Comparison of ENCODE assay signal across 8 mouse cellular contexts in the genomic region with DNA sequence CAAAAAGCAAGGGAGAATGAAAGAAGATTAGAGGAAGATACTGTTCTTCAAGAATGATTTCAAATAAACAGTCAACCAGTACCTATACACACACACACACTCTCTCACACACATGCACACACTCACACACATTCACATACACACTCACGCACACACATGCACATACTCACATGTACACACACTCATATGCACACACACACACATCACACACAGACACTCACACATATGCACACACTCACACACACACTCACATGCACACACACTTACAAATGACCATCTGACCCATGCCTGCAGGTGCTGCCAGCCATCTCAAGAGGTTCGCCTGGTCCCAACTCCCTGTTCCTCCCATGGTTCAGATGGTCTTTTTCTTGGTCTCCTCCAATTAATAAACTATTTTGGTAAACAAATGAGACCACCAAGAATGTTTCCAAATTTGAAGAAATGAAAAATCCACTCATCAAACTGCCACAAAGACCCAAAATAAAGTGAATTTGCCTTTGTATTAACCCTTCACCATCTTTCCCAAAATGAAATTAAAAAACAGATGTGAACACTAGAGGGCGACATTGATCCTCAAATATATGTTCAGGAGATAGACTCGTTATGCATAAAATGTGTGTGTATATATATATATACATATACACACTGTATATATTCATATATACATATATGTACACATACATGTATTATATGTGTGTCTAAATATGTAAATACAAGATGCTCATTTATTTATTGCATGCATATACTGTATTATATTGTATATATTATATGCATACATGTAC.
DNase-seq lines count a peak whose midpoint lies in the region; ATAC-seq and TF ChIP-seq lines count a peak whose summit lies in the region.

No protein-coding gene starts in this region.

- H3K4me2 ChIP-seq in midbrain, embryonic 13.5 days (replicated peaks) = no peak overlapping the region
- no peak overlapping the region for H3K4me2 ChIP-seq in kidney, embryonic 14.5 days (replicated peaks; ENCODE audit: low read depth, low read length)

- no peak overlapping the region for H3K9ac ChIP-seq in midbrain, embryonic 13.5 days (replicated peaks)
- no peak overlapping the region for H3K9ac ChIP-seq in kidney, embryonic 14.5 days (ENCODE audit: low read depth, low read length)

- 53% methylated on average over 4 of the region's 4 CpGs for WGBS in midbrain, embryonic 13.5 days
- 49% methylated on average over 4 of the region's 4 CpGs for WGBS in kidney, embryonic 14.5 days

- intact Hi-C loops in left cerebral cortex, adult 2 months (cut with DNase I) = loop anchor here (2.0 to 10.0 kb wide), 2 partner anchors 327 to 519 kb away; no protein-coding TSS in a partner anchor
- intact Hi-C loops in left cerebral cortex, postnatal 36 days (cut with DNase I) = loop anchor here (5.0 kb wide), 2 partner anchors 266 to 326 kb away; no protein-coding TSS in a partner anchor
- intact Hi-C loops in gastrocnemius, postnatal 14 days (cut with DNase I; ENCODE audit: low total_unique reads) = loop anchor here (10.0 kb wide), 1 partner anchor 329 kb away; no protein-coding TSS in a partner anchor

- H3K27ac ChIP-seq in left cerebral cortex, adult 2 months = no peak overlapping the region
- H3K27ac ChIP-seq in midbrain, embryonic 13.5 days = no peak overlapping the region
- H3K27ac ChIP-seq in kidney, embryonic 14.5 days (ENCODE audit: low read depth, low read length) = no peak overlapping the region

- DNase-seq in left cerebral cortex, adult 2 months (ENCODE audit: extremely low spot score in 1 of 2, low spot score in 2 of 2) = no peak
- no peak for DNase-seq in left cerebral cortex, postnatal 36 days (ENCODE audit: low spot score in 2 of 2)
- no peak for DNase-seq in G1E (ENCODE audit: low spot score)
- DNase-seq in embryo, embryonic 11 days = peak; percentile 68
- DNase-seq in gastrocnemius, postnatal 14 days = no peak
- no peak for DNase-seq in left cerebral cortex, adult 8-10 months (ENCODE audit: low spot score in 2 of 2)

- peaks cover 8% of the 10 kb centered on the region for H3K27me3 ChIP-seq in G1E (ENCODE audit: insufficient read depth, low read length)
- no peaks in the 10 kb centered on the region for H3K27me3 ChIP-seq in midbrain, embryonic 13.5 days
- no peaks in the 10 kb centered on the region for H3K27me3 ChIP-seq in kidney, embryonic 14.5 days (ENCODE audit: control insufficient read depth, insufficient read depth, low read length)

- H3K36me3 ChIP-seq in G1E (replicated peaks) = no peaks in the 10 kb centered on the region
- no peaks in the 10 kb centered on the region for H3K36me3 ChIP-seq in midbrain, embryonic 13.5 days
- no peaks in the 10 kb centered on the region for H3K36me3 ChIP-seq in kidney, embryonic 14.5 days (ENCODE audit: control insufficient read depth, insufficient read depth, low read length)

- peak; percentile 49; the same call in 1 of the 2 replicates for ATAC-seq in G1E (ENCODE audit: extremely low read depth, insufficient number of reproducible peaks, low FRiP score, poor library complexity, severe bottlenecking)
- ATAC-seq in midbrain, embryonic 13.5 days = peak; percentile 84
- no peak for ATAC-seq in kidney, embryonic 14.5 days (ENCODE audit: low FRiP score, low TSS enrichment)

- TF ChIP-seq CTCF in left cerebral cortex, adult 2 months (IDR thresholded peaks at IDR 0.05) = peak; percentile 67
- no peak for TF ChIP-seq CTCF in G1E (IDR thresholded peaks at IDR 0.05; ENCODE audit: low read depth, low read length)

- H3K9me3 ChIP-seq in G1E (replicated peaks) = no peaks in the 10 kb centered on the region
- no peaks in the 10 kb centered on the region for H3K9me3 ChIP-seq in midbrain, embryonic 13.5 days
- H3K9me3 ChIP-seq in kidney, embryonic 14.5 days (ENCODE audit: control insufficient read depth, low read length) = no peaks in the 10 kb centered on the region

- no peaks in the 10 kb centered on the region for H3K4me1 ChIP-seq in G1E (ENCODE audit: insufficient read depth, low read depth, low read length)
- no peaks in the 10 kb centered on the region for H3K4me1 ChIP-seq in midbrain, embryonic 13.5 days (replicated peaks)
- H3K4me1 ChIP-seq in kidney, embryonic 14.5 days (ENCODE audit: control insufficient read depth, insufficient read depth, low read length) = no peaks in the 10 kb centered on the region

- H3K4me3 ChIP-seq in left cerebral cortex, adult 2 months = no peak overlapping the region
- no peak overlapping the region for H3K4me3 ChIP-seq in G1E (ENCODE audit: low read depth, low read length)
- H3K4me3 ChIP-seq in midbrain, embryonic 13.5 days (replicated peaks) = no peak overlapping the region
- no peak overlapping the region for H3K4me3 ChIP-seq in kidney, embryonic 14.5 days (ENCODE audit: low read length)
